Mouse (Mus musculus) C2C12 (cell line): ENCODE results near the gene Zfp335.

ENCODE experiments used
- CTCF ChIP-seq: IDR thresholded peaks from one replicate; pipeline ENCODE4 v1.5.1; 2011; ENCODE audit not compliant: control insufficient read depth, insufficient read depth, insufficient read length
- MAX ChIP-seq: IDR thresholded peaks from one replicate; pipeline ENCODE4 v1.6.1; 2011; ENCODE audit warnings: mild to moderate bottlenecking, control low read depth
- USF1 ChIP-seq: IDR thresholded peaks from one replicate; pipeline ENCODE4 v1.6.1; 2011; ENCODE audit warnings: low read depth, mild to moderate bottlenecking, control low read depth, moderate library complexity

DNA sequence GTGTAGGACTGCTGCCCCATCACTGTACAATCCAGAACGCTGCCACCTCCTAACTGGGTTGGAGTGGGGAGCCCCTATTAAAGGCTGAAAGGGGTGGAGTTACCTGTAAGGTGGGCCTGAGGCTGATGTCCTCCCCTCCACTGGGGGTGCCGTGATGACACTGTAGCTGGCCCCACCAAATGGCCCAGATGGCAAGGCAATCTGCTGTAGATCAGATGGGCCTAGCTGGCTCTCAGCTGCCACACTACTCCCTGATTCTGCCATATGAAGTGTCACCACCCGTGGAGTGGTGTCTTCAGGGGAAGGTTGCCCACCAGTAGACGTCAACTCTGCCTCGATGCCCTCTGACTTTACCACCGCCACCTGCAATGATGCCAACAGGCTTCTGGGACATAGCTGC, 15.7 kb downstream of the Zfp335 start:
- TF ChIP-seq CTCF (no peak), USF1 (no peak), MAX (no peak)
